Mouse (Mus musculus): ENCODE measurements around the gene Prss36. TPM values are rescaled to one million over a fixed set of nuclear protein-coding genes. Genes with fewer than 3 reads are reported as not detected.

Gene Prss36
- polyA plus RNA-seq, 1 experiment from 2014 or later = 11.0 TPM

Other genes starting within 250 kb of the Prss36 start
- 84.9 and 86.6 TPM in 2 replicates for gene Bcl7c, start 237.8 kb downstream of the Prss36 start, polyA plus RNA-seq (2014; fragmentation: Nextera tagmentation; extraction: Ambion mirVana)
- 17.5 and 19.0 TPM in 2 replicates for gene Ctf1, start 234.0 kb downstream of the Prss36 start, polyA plus RNA-seq (2014; fragmentation: Nextera tagmentation; extraction: Ambion mirVana)
- 0.15 and 0.59 TPM in 2 replicates for gene Ctf2, start 214.6 kb downstream of the Prss36 start, polyA plus RNA-seq (2014; fragmentation: Nextera tagmentation; extraction: Ambion mirVana)
- 9.4 and 9.5 TPM in 2 replicates for gene Fbxl19, start 202.2 kb downstream of the Prss36 start, polyA plus RNA-seq (2014; fragmentation: Nextera tagmentation; extraction: Ambion mirVana)
- gene Orai3, start 176.9 kb downstream of the Prss36 start, polyA plus RNA-seq (2014; fragmentation: Nextera tagmentation; extraction: Ambion mirVana) = 8.6 and 8.7 TPM in 2 replicates
- gene Setd1a, start 170.1 kb downstream of the Prss36 start, polyA plus RNA-seq (2014; fragmentation: Nextera tagmentation; extraction: Ambion mirVana) = 21.7 and 22.0 TPM in 2 replicates
- gene Gm49388, start 161.1 kb downstream of the Prss36 start, polyA plus RNA-seq (2014; fragmentation: Nextera tagmentation; extraction: Ambion mirVana) = not detected in 2 replicates
- gene Hsd3b7, start 146.1 kb downstream of the Prss36 start, polyA plus RNA-seq (2014; fragmentation: Nextera tagmentation; extraction: Ambion mirVana) = 8.2 and 8.3 TPM in 2 replicates
- gene Stx4a, start 122.4 kb downstream of the Prss36 start, polyA plus RNA-seq (2014; fragmentation: Nextera tagmentation; extraction: Ambion mirVana) = 13.0 and 14.3 TPM in 2 replicates
- 4.7 and 4.9 TPM in 2 replicates for gene Stx1b, start 122.2 kb downstream of the Prss36 start, polyA plus RNA-seq (2014; fragmentation: Nextera tagmentation; extraction: Ambion mirVana)
- 14.4 and 14.9 TPM in 2 replicates for gene Zfp646, start 70.5 kb downstream of the Prss36 start, polyA plus RNA-seq (2014; fragmentation: Nextera tagmentation; extraction: Ambion mirVana)
- 20.9 and 21.0 TPM in 2 replicates for gene Zfp668, start 69.9 kb downstream of the Prss36 start, polyA plus RNA-seq (2014; fragmentation: Nextera tagmentation; extraction: Ambion mirVana)
- gene Prss53, start 55.8 kb downstream of the Prss36 start, polyA plus RNA-seq (2014; fragmentation: Nextera tagmentation; extraction: Ambion mirVana) = 0.22 and 0.28 TPM in 2 replicates
- not detected in 2 replicates for gene Gm21974, start 51.3 kb downstream of the Prss36 start, polyA plus RNA-seq (2014; fragmentation: Nextera tagmentation; extraction: Ambion mirVana)
- gene Vkorc1, start 51.1 kb downstream of the Prss36 start, polyA plus RNA-seq (2014; fragmentation: Nextera tagmentation; extraction: Ambion mirVana) = 64.5 and 67.4 TPM in 2 replicates
- 99.1 and 116 TPM in 2 replicates for gene Bckdk, start 42.6 kb downstream of the Prss36 start, polyA plus RNA-seq (2014; fragmentation: Nextera tagmentation; extraction: Ambion mirVana)
- gene Kat8, start 34.2 kb downstream of the Prss36 start, polyA plus RNA-seq (2014; fragmentation: Nextera tagmentation; extraction: Ambion mirVana) = 49.5 and 55.2 TPM in 2 replicates
- gene Prss8, start 16.6 kb downstream of the Prss36 start, polyA plus RNA-seq (2014; fragmentation: Nextera tagmentation; extraction: Ambion mirVana) = 8.7 and 9.0 TPM in 2 replicates
- 52.5 and 57.7 TPM in 2 replicates for gene Fus, start 20.7 kb upstream of the Prss36 start, polyA plus RNA-seq (2014; fragmentation: Nextera tagmentation; extraction: Ambion mirVana)
- gene Pycard, start 47.1 kb upstream of the Prss36 start, polyA plus RNA-seq (2014; fragmentation: Nextera tagmentation; extraction: Ambion mirVana) = 7.3 TPM in 2 replicates
- gene Trim72, start 57.2 kb upstream of the Prss36 start, polyA plus RNA-seq (2014; fragmentation: Nextera tagmentation; extraction: Ambion mirVana) = 0.10 TPM in 1 of 2 replicates, not detected in the other
- 0.39 and 0.91 TPM in 2 replicates for gene Itgam, start 115.9 kb upstream of the Prss36 start, polyA plus RNA-seq (2014; fragmentation: Nextera tagmentation; extraction: Ambion mirVana)
- not detected in 2 replicates for gene Gm49368, start 116.0 kb upstream of the Prss36 start, polyA plus RNA-seq (2014; fragmentation: Nextera tagmentation; extraction: Ambion mirVana)
- gene Itgax, start 182.8 kb upstream of the Prss36 start, polyA plus RNA-seq (2014; fragmentation: Nextera tagmentation; extraction: Ambion mirVana) = 0.24 TPM in 1 of 2 replicates, not detected in the other
- not detected in 2 replicates for gene Itgad, start 207.7 kb upstream of the Prss36 start, polyA plus RNA-seq (2014; fragmentation: Nextera tagmentation; extraction: Ambion mirVana)

Data from embryonic facial prominence, embryonic 11.5 days (tissue).